Mouse (Mus musculus): ENCODE data around the gene Tpp2. TPM values are rescaled to one million over a fixed set of nuclear protein-coding genes. Genes with fewer than 3 reads are reported as not detected.
"Not testable (repeated sequence)": the region's sequence is repeated elsewhere in the genome, so short reads cannot be mapped to it uniquely, and the experiment has no call there.

Gene Tpp2
- polyA plus RNA-seq (2014; fragmentation: Nextera tagmentation; extraction: Ambion mirVana) = 68.9 and 71.8 TPM in 2 replicates

GRCm38 (mm10) chr1:43933488-43934415, at the start of gene Tpp2:
Tpp2 (plus strand) TSS chr1:43933647.
- 0% methylated on average over 81 of the region's 81 CpGs for WGBS
- peak within 1 kb of the TSS; percentile 66 for H3K27ac ChIP-seq (replicated peaks; ENCODE audit: low read depth, low read length)
- no peaks in the 10 kb centered on the region for H3K27me3 ChIP-seq (ENCODE audit: control insufficient read depth, insufficient read depth, low read length)
- H3K4me2 ChIP-seq (ENCODE audit: low read depth, severe bottlenecking) = peak within 1 kb of the TSS; percentile 53
- peak within 1 kb of the TSS; percentile 96 for H3K4me3 ChIP-seq (ENCODE audit: low read depth, low read length)
- peaks cover 6% of the 10 kb centered on the region; the same call in 1 of the 2 replicates for H3K4me1 ChIP-seq (ENCODE audit: control insufficient read depth, insufficient read depth, low read length)
- peak within 1 kb of the TSS; percentile 96 for H3K9ac ChIP-seq (ENCODE audit: low read length)
- no peaks in the 10 kb centered on the region for H3K9me3 ChIP-seq (ENCODE audit: control insufficient read depth, low read length)
- DNase-seq (ENCODE audit: low spot score) (peak; percentile 94), ATAC-seq (ENCODE audit: insufficient number of reproducible peaks, low FRiP score, low TSS enrichment, low read depth) (peak; percentile 99)
- no peaks in the 10 kb centered on the region for H3K36me3 ChIP-seq (ENCODE audit: control insufficient read depth, insufficient read depth, low read length)

GRCm38 (mm10) chr1:43888358-43888757, 45.1 kb upstream of the Tpp2 start:
- DNase-seq (ENCODE audit: low spot score); H3K27me3 ChIP-seq (ENCODE audit: control insufficient read depth, insufficient read depth, low read length); H3K27ac ChIP-seq (replicated peaks; ENCODE audit: low read depth, low read length); H3K4me2 ChIP-seq (ENCODE audit: low read depth, severe bottlenecking); H3K9me3 ChIP-seq (ENCODE audit: control insufficient read depth, low read length); ATAC-seq (ENCODE audit: insufficient number of reproducible peaks, low FRiP score, low TSS enrichment, low read depth); H3K9ac ChIP-seq (ENCODE audit: low read length); H3K36me3 ChIP-seq (ENCODE audit: control insufficient read depth, insufficient read depth, low read length); H3K4me3 ChIP-seq (ENCODE audit: low read depth, low read length); H3K4me1 ChIP-seq (ENCODE audit: control insufficient read depth, insufficient read depth, low read length): not testable (repeated sequence)
- WGBS = 82% methylated on average over 11 of the region's 11 CpGs

- Histone ChIP-seq H3K9me3 (ENCODE audit: control insufficient read depth, low read length) (no peaks in the 10 kb centered on the region), H3K4me2 (ENCODE audit: low read depth, severe bottlenecking) (no peak overlapping the region), H3K27ac (replicated peaks; ENCODE audit: low read depth, low read length) (no peak overlapping the region), H3K27me3 (ENCODE audit: control insufficient read depth, insufficient read depth, low read length) (no peaks in the 10 kb centered on the region), H3K4me3 (ENCODE audit: low read depth, low read length) (no peak overlapping the region), H3K9ac (ENCODE audit: low read length) (no peak overlapping the region), H3K36me3 (ENCODE audit: control insufficient read depth, insufficient read depth, low read length) (no peaks in the 10 kb centered on the region), H3K4me1 (ENCODE audit: control insufficient read depth, insufficient read depth, low read length) (no peaks in the 10 kb centered on the region)
- DNase-seq (ENCODE audit: low spot score) = peak; percentile 7
- ATAC-seq (ENCODE audit: insufficient number of reproducible peaks, low FRiP score, low TSS enrichment, low read depth) = no peak
These were observed 37.7 kb upstream of the Tpp2 start for GRCm38 (mm10) chr1:43895742-43896141.

GRCm38 (mm10) chr1:43897131-43897530, 36.3 kb upstream of the Tpp2 start:
- WGBS = 84% methylated on average over 2 of the region's 2 CpGs
- no peak for DNase-seq (ENCODE audit: low spot score)
- Histone ChIP-seq H3K27me3 (ENCODE audit: control insufficient read depth, insufficient read depth, low read length) (no peaks in the 10 kb centered on the region), H3K9me3 (ENCODE audit: control insufficient read depth, low read length) (no peaks in the 10 kb centered on the region), H3K4me1 (ENCODE audit: control insufficient read depth, insufficient read depth, low read length) (no peaks in the 10 kb centered on the region), H3K27ac (replicated peaks; ENCODE audit: low read depth, low read length) (no peak overlapping the region), H3K4me2 (ENCODE audit: low read depth, severe bottlenecking) (no peak overlapping the region), H3K36me3 (ENCODE audit: control insufficient read depth, insufficient read depth, low read length) (no peaks in the 10 kb centered on the region), H3K9ac (ENCODE audit: low read length) (no peak overlapping the region), H3K4me3 (ENCODE audit: low read depth, low read length) (no peak overlapping the region)
- no peak for ATAC-seq (ENCODE audit: insufficient number of reproducible peaks, low FRiP score, low TSS enrichment, low read depth)

- H3K36me3 ChIP-seq (ENCODE audit: control insufficient read depth, insufficient read depth, low read length) = no peaks in the 10 kb centered on the region
- no peaks in the 10 kb centered on the region for H3K27me3 ChIP-seq (ENCODE audit: control insufficient read depth, insufficient read depth, low read length)
- no peak overlapping the region for H3K4me2 ChIP-seq (ENCODE audit: low read depth, severe bottlenecking)
- H3K4me3 ChIP-seq (ENCODE audit: low read depth, low read length) = no peak overlapping the region
- H3K27ac ChIP-seq (replicated peaks; ENCODE audit: low read depth, low read length) = no peak overlapping the region
- ATAC-seq (ENCODE audit: insufficient number of reproducible peaks, low FRiP score, low TSS enrichment, low read depth) (no peak), DNase-seq (ENCODE audit: low spot score) (no peak)
- 86% methylated on average over 18 of the region's 18 CpGs for WGBS
- H3K4me1 ChIP-seq (ENCODE audit: control insufficient read depth, insufficient read depth, low read length) = no peaks in the 10 kb centered on the region
- no peaks in the 10 kb centered on the region for H3K9me3 ChIP-seq (ENCODE audit: control insufficient read depth, low read length)
- H3K9ac ChIP-seq (ENCODE audit: low read length) = no peak overlapping the region
These were observed 35.5 kb upstream of the Tpp2 start for GRCm38 (mm10) chr1:43897987-43898386.

- DNase-seq (ENCODE audit: low spot score) = peak; percentile 86
- H3K9me3 ChIP-seq (ENCODE audit: control insufficient read depth, low read length) = no peaks in the 10 kb centered on the region
- H3K4me3 ChIP-seq (ENCODE audit: low read depth, low read length) = no peak overlapping the region
- 0 out of 2 replicates have a peak overlapping the region, but pooled peaks have one; percentile 12 for H3K9ac ChIP-seq (ENCODE audit: low read length)
- H3K4me2 ChIP-seq (ENCODE audit: low read depth, severe bottlenecking) = peak overlapping the region; percentile 45
- H3K4me1 ChIP-seq (ENCODE audit: control insufficient read depth, insufficient read depth, low read length) = no peaks in the 10 kb centered on the region
- H3K27ac ChIP-seq (replicated peaks; ENCODE audit: low read depth, low read length) = no peak overlapping the region
- WGBS = 18% methylated on average over 18 of the region's 18 CpGs
- H3K36me3 ChIP-seq (ENCODE audit: control insufficient read depth, insufficient read depth, low read length) = no peaks in the 10 kb centered on the region
- peak; percentile 65; the same call in 1 of the 2 replicates for ATAC-seq (ENCODE audit: insufficient number of reproducible peaks, low FRiP score, low TSS enrichment, low read depth)
- no peaks in the 10 kb centered on the region for H3K27me3 ChIP-seq (ENCODE audit: control insufficient read depth, insufficient read depth, low read length)
These were observed 34.3 kb upstream of the Tpp2 start for GRCm38 (mm10) chr1:43898991-43899714.

- H3K27ac ChIP-seq (replicated peaks; ENCODE audit: low read depth, low read length) = no peak overlapping the region
- ATAC-seq (ENCODE audit: insufficient number of reproducible peaks, low FRiP score, low TSS enrichment, low read depth) (no peak), DNase-seq (ENCODE audit: low spot score) (no peak)
- no peaks in the 10 kb centered on the region for H3K9me3 ChIP-seq (ENCODE audit: control insufficient read depth, low read length)
- no peaks in the 10 kb centered on the region for H3K4me1 ChIP-seq (ENCODE audit: control insufficient read depth, insufficient read depth, low read length)
- no peak overlapping the region for H3K4me2 ChIP-seq (ENCODE audit: low read depth, severe bottlenecking)
- WGBS = 87% methylated on average over 1 of the region's 1 CpGs
- no peaks in the 10 kb centered on the region for H3K27me3 ChIP-seq (ENCODE audit: control insufficient read depth, insufficient read depth, low read length)
- no peaks in the 10 kb centered on the region for H3K36me3 ChIP-seq (ENCODE audit: control insufficient read depth, insufficient read depth, low read length)
- no peak overlapping the region for H3K4me3 ChIP-seq (ENCODE audit: low read depth, low read length)
- H3K9ac ChIP-seq (ENCODE audit: low read length) = no peak overlapping the region
These were observed 31.0 kb upstream of the Tpp2 start for GRCm38 (mm10) chr1:43902417-43902816.

GRCm38 (mm10) chr1:43902855-43903254, 30.6 kb upstream of the Tpp2 start:
- Histone ChIP-seq H3K27me3 (ENCODE audit: control insufficient read depth, insufficient read depth, low read length) (no peaks in the 10 kb centered on the region), H3K9ac (ENCODE audit: low read length) (no peak overlapping the region), H3K4me2 (ENCODE audit: low read depth, severe bottlenecking) (no peak overlapping the region), H3K4me1 (ENCODE audit: control insufficient read depth, insufficient read depth, low read length) (no peaks in the 10 kb centered on the region), H3K27ac (replicated peaks; ENCODE audit: low read depth, low read length) (no peak overlapping the region), H3K4me3 (ENCODE audit: low read depth, low read length) (no peak overlapping the region), H3K36me3 (ENCODE audit: control insufficient read depth, insufficient read depth, low read length) (no peaks in the 10 kb centered on the region), H3K9me3 (ENCODE audit: control insufficient read depth, low read length) (no peaks in the 10 kb centered on the region)
- DNase-seq (ENCODE audit: low spot score) (no peak), ATAC-seq (ENCODE audit: insufficient number of reproducible peaks, low FRiP score, low TSS enrichment, low read depth) (no peak)
- 69% methylated on average over 4 of the region's 4 CpGs for WGBS

Measured in limb, embryonic 11.5 days (tissue).